Mouse (Mus musculus) fat pad, adult 2 months (tissue): ENCODE measurements at regions not wholly inside any gene's neighbourhood (a gene's known extent, or its start where the extent isn't known, plus 50 kb on each side); places are given as distances from the start of the nearest gene placed in this dataset.

Experiments
- DNase-seq: peaks from one replicate; pipeline ENCODE4 v3.0.0-alpha.2; 2011; ENCODE audit warnings: low read depth, low spot score; ENCODE audit errors: extremely low read depth

DNA sequence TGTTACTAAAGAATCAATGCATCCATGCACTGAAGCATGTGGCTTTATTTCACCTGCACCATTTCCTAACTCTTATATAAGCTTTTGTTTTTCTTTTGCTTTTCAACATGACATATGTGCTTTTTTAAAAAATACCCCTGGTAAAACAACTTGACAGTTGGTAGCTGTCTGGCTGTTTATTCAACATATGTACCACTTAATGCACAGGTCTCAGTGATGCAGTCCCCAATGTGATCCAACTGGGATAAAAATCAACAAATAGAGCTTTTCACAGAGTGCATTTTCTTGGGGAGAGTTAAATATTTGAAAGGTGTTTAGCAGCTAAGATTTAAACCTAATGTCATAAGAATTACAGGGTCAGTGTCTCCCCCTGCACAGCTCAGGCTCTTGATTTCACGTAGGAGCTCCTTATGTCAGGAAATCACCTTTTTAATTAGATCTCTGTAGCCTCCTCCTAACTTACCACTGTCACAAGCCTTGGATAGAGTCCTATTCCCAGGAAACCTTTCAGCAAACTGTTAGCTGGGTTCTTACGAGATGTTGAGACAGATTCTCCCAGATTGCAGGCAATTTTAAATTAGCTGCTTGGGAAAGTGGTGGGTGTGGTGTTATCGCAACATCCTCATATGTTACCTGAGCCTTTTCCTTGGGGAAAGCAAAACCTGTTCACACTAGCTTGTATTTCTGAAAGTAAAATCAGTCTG, 464.6 kb upstream of the Arrdc3 start:
- no peak for DNase-seq

- DNase-seq: no peak
Observed at GRCm38 (mm10) chr13:80420341-80420740, 462.8 kb upstream of the Arrdc3 start.
